Mouse (Mus musculus) hindbrain, embryonic 13.5 days (tissue): ENCODE measurements at regions not wholly inside any gene's neighbourhood (a gene's known extent, or its start where the extent isn't known, plus 50 kb on each side); places are given as distances from the start of the nearest gene placed in this dataset.
A peak's percentile ranks its signal among the peaks of the same experiment; 100 is the strongest.

Experiments used
- ATAC-seq: fragments of 200-750 bp; cut with Nextera tagmentation; 2 replicates; pipeline ENCODE4 v1.8.0; 2017; ENCODE audit warnings: moderate TSS enrichment; ENCODE audit not compliant: low FRiP score
- H3K27ac ChIP-seq: fragments of 300-500 bp; sonication (generic); 2 replicates; pipeline ENCODE4 v1.5.1; 2015; ENCODE audit warnings: inconsistent platforms, mild to moderate bottlenecking, moderate library complexity
- H3K27me3 ChIP-seq: fragments of 300-500 bp; sonication (generic); 2 replicates; pipeline ENCODE4 v1.6.1; 2015; ENCODE audit warnings: mild to moderate bottlenecking, inconsistent platforms
- H3K36me3 ChIP-seq: fragments of 300-500 bp; sonication (generic); 2 replicates; pipeline ENCODE4 v1.6.1; 2015; ENCODE audit warnings: mild to moderate bottlenecking, inconsistent platforms
- H3K4me1 ChIP-seq: fragments of 300-500 bp; sonication (generic); replicated peaks from 2 replicates; pipeline ENCODE4 v1.6.1; 2015; ENCODE audit warnings: inconsistent platforms
- H3K4me2 ChIP-seq: fragments of 300-500 bp; sonication (generic); 2 replicates; pipeline ENCODE4 v1.6.1; 2015; ENCODE audit warnings: inconsistent platforms, mild to moderate bottlenecking, moderate library complexity
- H3K4me3 ChIP-seq: fragments of 300-500 bp; sonication (generic); 2 replicates; pipeline ENCODE4 v1.5.1; 2015; ENCODE audit warnings: mild to moderate bottlenecking, inconsistent platforms
- H3K9ac ChIP-seq: fragments of 300-500 bp; sonication (generic); 2 replicates; pipeline ENCODE4 v1.6.1; 2015; ENCODE audit warnings: mild to moderate bottlenecking, inconsistent platforms
- H3K9me3 ChIP-seq: fragments of 300-500 bp; sonication (generic); 2 replicates; pipeline ENCODE4 v1.6.1; 2016; ENCODE audit warnings: inconsistent platforms
- WGBS: fragments of 180-500 bp; shearing (Covaris S2); methylation state at CpG from one replicate; pipeline ENCODE4 v1.1.7; 2015; 5-methylcytosine and 5-hydroxymethylcytosine counted together

DNA sequence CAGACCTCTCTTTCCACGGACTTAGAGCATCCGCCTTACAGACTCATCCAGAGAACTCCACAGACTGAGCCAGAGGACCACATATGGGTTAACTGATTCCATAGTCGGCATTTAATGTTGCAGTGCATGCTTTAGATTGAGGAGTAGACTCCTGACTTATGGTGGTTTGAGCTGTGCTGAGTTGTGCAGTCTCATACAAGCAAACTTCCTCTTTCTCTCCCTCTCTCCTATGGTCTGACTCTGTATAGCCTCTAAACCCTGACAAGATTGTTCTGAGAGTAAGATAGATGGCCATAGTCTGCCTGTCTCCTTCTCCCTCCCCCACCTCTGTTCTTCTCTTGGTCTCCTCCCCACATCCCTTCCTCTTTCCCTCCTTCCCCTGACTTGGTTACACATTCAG, 616.0 kb downstream of the Ryr2 start:
- H3K4me1 ChIP-seq, result no peaks in the 10 kb centered on the region
- H3K27ac ChIP-seq, result no peak overlapping the region
- ATAC-seq, result no peak
- H3K9me3 ChIP-seq, result no peaks in the 10 kb centered on the region
- no peak overlapping the region for H3K9ac ChIP-seq
- H3K27me3 ChIP-seq, result no peaks in the 10 kb centered on the region
- no peaks in the 10 kb centered on the region for H3K36me3 ChIP-seq
- no peak overlapping the region for H3K4me2 ChIP-seq
- 89% methylated on average over 3 of the region's 3 CpGs for WGBS
- H3K4me3 ChIP-seq, result no peak overlapping the region

GRCm38 (mm10) chr13:11483142-11483541, 623.6 kb downstream of the Ryr2 start:
- Histone ChIP-seq H3K36me3 (no peaks in the 10 kb centered on the region), H3K9ac (no peak overlapping the region), H3K27me3 (no peaks in the 10 kb centered on the region), H3K27ac (no peak overlapping the region), H3K4me1 (no peaks in the 10 kb centered on the region), H3K9me3 (no peaks in the 10 kb centered on the region), H3K4me2 (no peak overlapping the region), H3K4me3 (no peak overlapping the region)
- no peak for ATAC-seq
- WGBS, result 85% methylated on average over 1 of the region's 1 CpGs

- no peak overlapping the region for H3K4me3 ChIP-seq
- ATAC-seq, result no peak
- no peaks in the 10 kb centered on the region for H3K36me3 ChIP-seq
- WGBS, result 59% methylated on average over 3 of the region's 3 CpGs
- H3K9me3 ChIP-seq, result no peaks in the 10 kb centered on the region
- no peak overlapping the region for H3K9ac ChIP-seq
- no peak overlapping the region for H3K4me2 ChIP-seq
- no peaks in the 10 kb centered on the region for H3K4me1 ChIP-seq
- no peak overlapping the region for H3K27ac ChIP-seq
- no peaks in the 10 kb centered on the region for H3K27me3 ChIP-seq
Observed at GRCm38 (mm10) chr13:11482701-11483100, 624.0 kb downstream of the Ryr2 start.

DNA sequence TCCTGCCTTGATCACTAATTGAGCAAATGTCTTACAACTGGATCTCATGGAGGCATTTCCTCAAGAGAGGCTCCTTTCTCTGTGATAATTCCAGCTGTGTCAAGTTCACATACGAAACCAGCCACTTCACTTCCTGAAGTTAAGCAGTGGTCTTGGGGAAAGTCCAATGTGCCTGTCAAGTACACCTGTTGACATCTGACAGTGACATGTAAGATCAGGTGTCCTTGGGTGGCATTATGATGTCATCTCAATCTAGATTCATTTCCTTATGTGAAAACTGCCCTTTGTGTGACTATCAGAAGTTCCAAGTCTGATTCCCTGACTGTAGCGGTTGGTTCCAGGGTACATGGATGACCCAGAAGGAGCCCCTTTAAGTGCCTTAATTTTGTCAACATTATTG, 646.5 kb downstream of the Ryr2 start:
- H3K36me3 ChIP-seq, result no peaks in the 10 kb centered on the region
- H3K27me3 ChIP-seq, result no peaks in the 10 kb centered on the region
- no peak overlapping the region for H3K4me2 ChIP-seq
- H3K4me3 ChIP-seq, result no peak overlapping the region
- H3K27ac ChIP-seq, result no peak overlapping the region
- H3K9ac ChIP-seq, result no peak overlapping the region
- no peaks in the 10 kb centered on the region for H3K9me3 ChIP-seq
- no peak for ATAC-seq
- 94% methylated on average over 2 of the region's 2 CpGs for WGBS
- no peaks in the 10 kb centered on the region for H3K4me1 ChIP-seq

DNA sequence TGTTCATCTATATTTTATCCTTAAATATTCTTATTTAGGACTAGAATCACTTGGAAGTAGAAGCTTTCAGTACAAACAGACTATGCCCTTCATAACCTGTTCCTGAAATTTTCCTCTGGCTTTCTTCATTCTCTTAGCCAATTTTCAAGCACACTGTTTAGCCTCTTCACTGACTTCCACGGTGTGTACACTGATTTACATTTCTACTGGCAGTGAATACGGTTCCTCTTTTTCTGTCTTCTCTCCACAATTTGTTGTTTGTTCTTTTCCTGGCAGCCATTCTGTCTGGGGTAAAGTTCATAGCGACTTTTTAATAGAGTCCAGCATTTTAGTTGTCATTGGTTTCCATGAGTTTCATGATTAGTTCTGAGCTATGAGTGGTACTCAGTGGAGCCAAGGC, 651.6 kb downstream of the Ryr2 start:
- Histone ChIP-seq H3K4me3 (no peak overlapping the region), H3K4me2 (no peak overlapping the region), H3K27ac (no peak overlapping the region), H3K27me3 (no peaks in the 10 kb centered on the region), H3K9ac (no peak overlapping the region), H3K9me3 (no peaks in the 10 kb centered on the region), H3K4me1 (no peaks in the 10 kb centered on the region), H3K36me3 (no peaks in the 10 kb centered on the region)
- 75% methylated on average over 3 of the region's 3 CpGs for WGBS
- no peak for ATAC-seq

DNA sequence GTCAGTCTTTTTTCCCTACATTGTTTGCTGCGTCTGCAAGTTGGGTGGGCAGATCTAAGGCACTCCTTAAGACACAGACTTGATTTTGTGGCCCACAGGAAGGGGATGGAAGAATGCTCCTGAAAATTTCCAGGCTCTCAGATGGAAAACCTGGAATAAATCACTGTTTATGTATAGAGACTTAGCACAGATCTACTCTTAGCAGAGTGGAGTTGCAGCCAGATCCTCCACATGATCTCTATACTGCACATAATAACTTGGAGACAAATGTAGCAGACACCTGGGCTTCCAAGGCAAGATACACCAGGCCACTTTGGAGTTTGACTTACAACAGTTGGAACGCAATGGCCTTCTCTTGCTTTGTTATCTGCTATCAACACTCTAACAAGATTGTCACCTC, 654.3 kb downstream of the Ryr2 start:
- Histone ChIP-seq H3K9me3 (no peaks in the 10 kb centered on the region), H3K4me3 (no peak overlapping the region), H3K4me1 (no peaks in the 10 kb centered on the region), H3K27me3 (no peaks in the 10 kb centered on the region), H3K4me2 (no peak overlapping the region), H3K36me3 (no peaks in the 10 kb centered on the region), H3K27ac (no peak overlapping the region), H3K9ac (no peak overlapping the region)
- WGBS, result 79% methylated on average over 2 of the region's 2 CpGs
- no peak for ATAC-seq

DNA sequence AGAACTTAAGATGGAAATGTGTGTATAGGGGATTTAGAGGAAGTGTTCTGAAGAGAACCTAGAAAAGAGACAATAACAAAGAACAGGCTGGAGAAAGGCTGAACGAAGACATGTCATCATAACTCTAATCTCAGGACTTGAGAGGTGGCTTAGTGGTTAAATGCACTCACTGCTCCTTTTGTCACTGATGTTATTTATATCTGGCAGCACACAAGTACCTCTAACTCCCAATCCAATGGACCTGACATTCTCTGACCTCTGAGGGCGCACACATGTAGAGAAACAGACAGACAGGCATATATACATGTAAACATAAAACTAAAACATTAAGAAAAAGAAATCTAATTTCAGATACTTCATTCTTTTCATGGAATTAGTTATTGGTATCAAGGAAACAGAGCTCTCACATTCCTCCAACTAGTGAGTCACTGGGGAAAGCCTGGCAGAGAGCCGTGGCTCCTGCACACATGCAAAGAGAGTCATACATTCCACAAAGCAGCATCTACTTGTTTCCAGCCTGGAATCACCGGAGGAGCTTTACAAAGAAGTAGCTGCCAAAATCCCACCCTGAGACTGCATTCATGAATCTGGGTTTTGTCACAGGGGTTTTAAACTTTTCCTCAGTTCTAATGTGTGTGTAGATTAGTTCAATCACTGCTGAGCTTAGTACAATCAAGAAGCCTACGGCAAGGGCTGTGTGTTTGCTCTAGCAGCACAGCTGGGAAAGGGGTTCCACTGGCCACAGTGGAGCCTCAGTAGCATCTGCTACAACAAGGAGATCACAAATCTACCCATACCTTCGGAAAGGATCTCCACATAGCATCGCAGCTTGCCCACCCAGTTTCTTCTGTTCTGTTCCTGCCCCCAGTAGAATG, 674.0 kb downstream of the Ryr2 start:
- Histone ChIP-seq H3K27ac (no peak overlapping the region), H3K4me1 (no peaks in the 10 kb centered on the region), H3K4me3 (no peak overlapping the region), H3K9me3 (no peaks in the 10 kb centered on the region), H3K36me3 (no peaks in the 10 kb centered on the region), H3K4me2 (no peak overlapping the region), H3K9ac (no peak overlapping the region), H3K27me3 (no peaks in the 10 kb centered on the region)
- WGBS, result 81% methylated on average over 7 of the region's 7 CpGs
- ATAC-seq, result no peak

- ATAC-seq, result no peak
Observed at GRCm38 (mm10) chr13:11426820-11427219, 679.9 kb downstream of the Ryr2 start.

GRCm38 (mm10) chr13:11392027-11392426, 714.7 kb downstream of the Ryr2 start:
- Histone ChIP-seq H3K27ac (no peak overlapping the region), H3K9me3 (no peaks in the 10 kb centered on the region), H3K9ac (no peak overlapping the region), H3K4me2 (no peak overlapping the region), H3K27me3 (no peaks in the 10 kb centered on the region), H3K4me1 (no peaks in the 10 kb centered on the region), H3K4me3 (no peak overlapping the region), H3K36me3 (no peaks in the 10 kb centered on the region)
- 52% methylated on average over 2 of the region's 2 CpGs for WGBS
- ATAC-seq, result no peak

More at GRCm38 (mm10) chr13:11426820-11427219, 679.9 kb downstream of the Ryr2 start:
- no peak overlapping the region for H3K4me2 ChIP-seq
- no peak overlapping the region for H3K9ac ChIP-seq
- no peaks in the 10 kb centered on the region for H3K27me3 ChIP-seq
- no peak overlapping the region for H3K4me3 ChIP-seq
- no peak overlapping the region for H3K27ac ChIP-seq
- H3K4me1 ChIP-seq, result no peaks in the 10 kb centered on the region
- H3K9me3 ChIP-seq, result no peaks in the 10 kb centered on the region
- H3K36me3 ChIP-seq, result no peaks in the 10 kb centered on the region

- H3K9ac ChIP-seq, result no peak overlapping the region
- no peak overlapping the region for H3K27ac ChIP-seq
- no peaks in the 10 kb centered on the region for H3K9me3 ChIP-seq
- no peak overlapping the region for H3K4me3 ChIP-seq
- H3K4me2 ChIP-seq, result no peak overlapping the region
- no peaks in the 10 kb centered on the region for H3K36me3 ChIP-seq
- H3K27me3 ChIP-seq, result no peaks in the 10 kb centered on the region
- H3K4me1 ChIP-seq, result no peaks in the 10 kb centered on the region
- no peak for ATAC-seq
Observed at GRCm38 (mm10) chr13:11375452-11375851, 731.3 kb downstream of the Ryr2 start.

- H3K9me3 ChIP-seq, result no peaks in the 10 kb centered on the region
- H3K9ac ChIP-seq, result no peak overlapping the region
- H3K27ac ChIP-seq, result no peak overlapping the region
- no peaks in the 10 kb centered on the region for H3K4me1 ChIP-seq
- no peak overlapping the region for H3K4me2 ChIP-seq
- no peak overlapping the region for H3K4me3 ChIP-seq
- H3K36me3 ChIP-seq, result no peaks in the 10 kb centered on the region
- no peak for ATAC-seq
- WGBS, result 86% methylated on average over 1 of the region's 1 CpGs
- H3K27me3 ChIP-seq, result no peaks in the 10 kb centered on the region
Observed at GRCm38 (mm10) chr13:11369456-11369855, 737.3 kb downstream of the Ryr2 start.

DNA sequence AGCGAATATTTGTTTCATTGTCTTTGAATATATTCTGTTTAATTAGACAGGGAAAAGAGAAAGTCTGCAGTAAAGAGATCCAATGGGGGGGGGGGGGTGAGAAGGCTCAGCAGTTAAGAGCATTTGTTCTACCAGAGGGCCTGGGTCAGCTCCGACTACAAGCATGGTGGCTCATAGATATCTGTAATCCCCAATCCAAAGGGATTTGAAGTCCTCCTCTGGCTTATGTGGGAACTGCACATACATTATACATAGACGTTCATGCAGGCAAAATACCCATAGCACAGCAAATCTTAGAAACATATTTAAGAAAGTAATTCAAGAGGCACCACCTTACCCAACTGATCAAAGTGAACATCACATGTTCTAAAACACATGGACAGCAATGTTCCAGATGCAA, 743.9 kb downstream of the Ryr2 start:
- Histone ChIP-seq H3K9me3 (no peaks in the 10 kb centered on the region), H3K4me1 (no peaks in the 10 kb centered on the region), H3K27me3 (no peaks in the 10 kb centered on the region), H3K4me3 (no peak overlapping the region), H3K4me2 (no peak overlapping the region), H3K27ac (no peak overlapping the region), H3K9ac (no peak overlapping the region), H3K36me3 (no peaks in the 10 kb centered on the region)
- no peak for ATAC-seq
- 82% methylated on average over 3 of the region's 3 CpGs for WGBS

GRCm38 (mm10) chr13:11348502-11348849, 758.3 kb downstream of the Ryr2 start:
- H3K4me3 ChIP-seq, result no peak overlapping the region
- WGBS, result 44% methylated on average over 4 of the region's 4 CpGs
- no peaks in the 10 kb centered on the region for H3K36me3 ChIP-seq
- no peaks in the 10 kb centered on the region for H3K9me3 ChIP-seq
- no peak overlapping the region for H3K9ac ChIP-seq
- peaks cover 4% of the 10 kb centered on the region; the same call in 1 of the 2 replicates for H3K4me1 ChIP-seq
- H3K27me3 ChIP-seq, result no peaks in the 10 kb centered on the region
- peak overlapping the region; percentile 50 for H3K27ac ChIP-seq
- H3K4me2 ChIP-seq, result no peak overlapping the region
- ATAC-seq, result no peak
